Mouse (Mus musculus): ENCODE measurements around the gene Wdr18.
"Not testable (repeated sequence)": the region's sequence is repeated elsewhere in the genome, so short reads cannot be mapped to it uniquely, and the experiment has no call there.

Gene Wdr18

DNA sequence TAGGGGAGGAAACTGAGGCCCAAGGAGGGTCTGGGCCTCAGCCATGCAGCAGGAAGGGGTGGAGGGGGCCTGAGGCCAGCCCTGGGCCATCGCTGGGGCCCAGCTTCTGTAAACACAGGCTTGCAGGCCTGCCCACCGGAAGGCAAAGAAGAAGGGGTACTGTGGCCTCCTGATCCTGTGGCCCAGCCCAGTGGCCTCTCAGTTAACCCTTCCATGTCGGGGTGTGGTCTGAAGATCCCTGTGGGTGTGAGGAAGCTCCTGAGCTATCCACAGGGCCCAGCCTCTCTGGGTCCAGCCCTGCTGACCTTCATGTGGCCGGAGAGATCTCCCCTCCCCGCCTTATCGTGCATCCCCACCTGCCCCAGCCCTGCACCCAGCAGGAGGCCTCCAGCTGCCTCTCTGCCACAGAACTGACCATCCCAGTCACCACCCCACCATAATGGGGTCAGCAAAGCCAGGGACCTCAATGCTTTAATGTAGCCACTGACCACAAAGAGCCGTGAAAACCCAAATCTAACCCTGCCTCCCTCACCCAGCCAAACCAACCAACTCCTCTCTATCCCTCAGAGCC lies 13.1 kb upstream of the Wdr18 start:
- DNase-seq: no peak

DNA sequence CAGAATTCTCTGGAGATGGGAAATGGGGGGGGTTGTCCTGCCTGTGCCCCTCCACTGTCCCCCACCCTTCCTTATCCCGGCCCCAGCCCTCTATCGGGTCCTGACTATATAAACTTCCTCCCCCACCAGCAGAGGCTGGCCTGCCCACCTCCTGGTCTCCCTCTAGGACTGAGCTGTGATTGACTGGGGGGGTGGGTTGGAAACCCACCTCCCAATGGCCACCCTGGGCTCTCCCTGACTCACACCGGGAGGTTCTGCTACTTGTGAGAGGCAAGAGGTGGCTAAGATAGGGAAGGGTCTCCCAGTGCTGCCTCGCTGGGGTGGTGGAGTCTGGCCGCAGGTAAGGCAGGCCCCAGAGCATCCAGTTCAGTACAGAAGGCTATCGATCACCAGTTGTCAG lies 12.4 kb upstream of the Wdr18 start:
- DNase-seq: no peak

DNA sequence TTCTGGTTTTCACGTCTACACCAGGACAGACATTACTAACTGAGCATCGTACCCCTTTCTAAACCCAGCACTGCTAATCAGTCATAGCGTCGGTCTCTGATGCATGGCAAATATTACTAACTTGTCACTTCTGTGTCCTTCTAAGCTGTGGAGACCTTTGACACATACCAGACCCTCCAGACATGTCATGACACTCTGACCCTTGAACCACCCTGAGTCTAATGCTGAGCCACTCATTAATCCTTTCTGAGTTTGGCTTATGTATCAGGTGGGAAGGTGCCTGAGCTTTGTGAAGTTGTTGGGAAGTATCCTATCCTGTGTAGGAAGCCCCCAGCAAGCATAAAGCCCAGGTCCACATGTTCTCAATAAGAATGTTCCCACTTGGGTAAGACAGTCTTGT lies 10.1 kb upstream of the Wdr18 start:
- peak in 1 of 2 experiments; percentile 51 for DNase-seq

DNA sequence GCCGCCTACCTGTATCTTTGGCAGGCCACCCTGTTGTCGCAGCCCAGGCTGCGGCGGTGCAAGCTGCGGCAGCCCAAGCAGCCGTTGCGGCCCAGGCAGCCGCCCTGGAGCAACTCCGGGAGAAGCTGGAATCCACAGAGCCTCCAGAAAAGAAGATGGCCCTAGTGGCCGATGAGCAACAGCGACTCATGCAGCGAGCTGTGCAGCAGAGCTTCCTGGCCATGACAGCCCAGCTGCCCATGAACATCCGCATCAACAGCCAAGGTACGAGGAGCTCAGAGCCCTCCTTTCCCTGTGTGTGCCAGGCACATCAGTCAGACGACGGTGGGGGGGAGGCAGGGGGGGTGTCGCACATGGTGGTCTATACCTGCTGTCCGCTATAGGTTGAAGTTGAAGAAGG lies 9.3 kb upstream of the Wdr18 start:
- DNase-seq: no peak

DNA sequence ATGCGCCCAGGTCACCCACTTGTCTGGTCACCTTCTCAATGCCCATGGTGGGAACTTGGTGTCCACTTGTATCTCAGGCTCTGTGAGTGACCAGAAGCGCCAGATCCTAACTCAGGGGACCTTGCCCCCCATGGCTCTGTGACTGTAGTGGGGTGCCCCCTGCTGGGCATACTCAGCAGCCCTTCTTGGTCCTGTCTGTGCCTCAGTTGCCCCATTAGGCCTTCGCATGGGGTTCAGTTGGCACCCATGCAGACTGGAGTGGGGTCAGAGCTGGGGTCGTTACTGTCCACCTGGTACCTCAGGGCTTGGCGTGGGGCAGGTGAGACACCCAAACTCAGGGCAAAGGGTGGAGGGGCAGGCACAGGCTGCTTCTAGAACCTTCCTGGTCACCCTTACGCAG lies 6.0 kb upstream of the Wdr18 start:
- DNase-seq: peak; percentile 54 to 85

DNA sequence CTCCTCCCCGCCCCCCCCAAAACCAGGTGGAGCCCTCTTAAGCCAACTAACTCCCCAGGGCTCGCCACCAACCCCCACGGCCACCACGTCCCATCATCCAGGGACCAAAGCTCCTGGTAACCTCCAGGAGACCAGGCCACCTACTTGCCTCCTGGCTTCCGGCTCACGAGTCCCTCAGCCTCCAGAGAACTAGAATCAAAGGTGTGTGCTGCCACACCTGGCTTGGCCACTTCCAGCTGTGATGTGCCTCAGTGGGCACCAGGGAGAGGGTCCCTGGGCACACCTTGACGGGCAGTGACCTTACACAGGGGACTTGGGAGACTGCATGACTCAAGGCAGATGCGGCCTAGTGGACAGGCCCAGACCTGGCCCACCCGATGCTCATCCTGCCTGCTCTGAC lies 4.3 kb upstream of the Wdr18 start:
- DNase-seq: no peak

DNA sequence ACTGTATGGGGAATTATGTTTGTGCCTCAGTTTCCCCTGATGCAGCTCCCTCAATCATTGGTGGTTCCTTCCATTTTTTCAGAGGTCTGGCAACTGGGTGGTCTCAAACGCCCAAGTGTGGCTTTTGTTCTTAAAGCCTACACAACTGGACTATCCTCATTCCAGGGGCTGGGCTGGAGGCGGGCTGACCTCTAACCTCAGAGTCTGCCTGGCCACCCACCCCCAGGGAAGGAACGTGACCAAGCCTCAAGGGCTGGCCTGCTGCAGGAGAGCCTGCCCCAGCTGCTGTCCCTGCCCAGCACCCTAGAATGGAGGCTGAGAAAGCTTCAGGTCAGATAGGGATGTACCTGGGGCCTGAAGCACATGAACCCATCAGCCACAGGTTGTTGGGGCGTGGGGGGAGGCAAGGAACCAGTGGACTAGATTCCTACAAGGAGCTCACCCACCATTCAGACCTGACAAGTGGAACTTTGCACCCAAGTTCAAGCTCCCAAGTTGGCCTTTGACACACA lies 3.3 kb upstream of the Wdr18 start:
- no peak for DNase-seq

DNA sequence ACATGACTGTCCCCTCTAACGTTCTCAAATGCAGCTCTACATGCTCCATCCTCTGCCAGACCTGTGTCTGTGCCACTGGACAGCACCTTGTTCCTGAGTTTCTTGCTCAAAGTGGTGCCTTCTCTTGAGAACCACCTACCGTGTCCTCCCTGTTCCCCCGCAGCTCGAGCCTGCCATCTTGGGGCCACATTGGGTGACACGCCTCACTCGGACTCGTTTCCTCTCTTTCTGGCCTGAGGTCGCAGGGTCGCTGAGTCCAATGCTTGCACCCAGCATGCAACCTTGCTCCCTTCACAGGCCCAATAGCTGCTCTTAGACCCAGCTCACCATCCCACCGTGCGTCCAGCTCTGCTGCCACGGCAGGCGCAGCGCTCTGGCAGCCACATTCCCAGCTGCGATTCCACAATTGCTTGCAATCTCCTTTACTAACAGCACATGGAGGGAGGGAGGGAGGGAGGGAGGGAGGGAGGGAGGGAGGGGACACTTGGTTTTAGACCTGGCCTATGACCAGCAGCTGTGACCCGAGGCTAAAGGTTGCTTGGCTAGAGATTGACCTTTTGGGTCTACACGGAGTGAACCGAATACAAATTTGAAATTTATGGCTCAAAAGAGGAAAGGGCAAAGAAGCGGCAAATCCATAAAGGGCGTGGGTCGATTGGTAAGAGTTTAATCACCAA lies 1.7 kb upstream of the Wdr18 start:
- peak; percentile 90 to 94 for DNase-seq

DNA sequence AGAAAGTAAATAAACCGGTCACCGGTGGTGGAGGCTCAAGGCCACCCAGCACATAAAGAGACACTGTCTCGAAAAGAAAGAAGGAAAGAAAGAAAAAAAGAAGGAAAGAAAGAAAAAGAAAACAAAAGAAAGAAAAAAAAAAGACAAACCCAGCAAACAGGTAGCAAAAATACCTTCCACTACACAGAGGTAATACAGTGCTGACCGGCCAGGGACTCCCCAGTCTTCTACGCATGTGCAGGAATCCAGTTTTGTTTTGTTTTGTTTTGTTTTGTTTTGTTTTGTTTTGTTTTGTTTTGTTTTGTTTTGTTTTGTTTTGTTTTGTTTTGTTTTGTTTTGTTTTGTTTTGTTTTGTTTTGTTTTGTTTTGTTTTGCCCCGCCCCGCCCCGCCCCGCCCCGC lies 540 bp upstream of the Wdr18 start:
- DNase-seq: not testable (repeated sequence)

DNA sequence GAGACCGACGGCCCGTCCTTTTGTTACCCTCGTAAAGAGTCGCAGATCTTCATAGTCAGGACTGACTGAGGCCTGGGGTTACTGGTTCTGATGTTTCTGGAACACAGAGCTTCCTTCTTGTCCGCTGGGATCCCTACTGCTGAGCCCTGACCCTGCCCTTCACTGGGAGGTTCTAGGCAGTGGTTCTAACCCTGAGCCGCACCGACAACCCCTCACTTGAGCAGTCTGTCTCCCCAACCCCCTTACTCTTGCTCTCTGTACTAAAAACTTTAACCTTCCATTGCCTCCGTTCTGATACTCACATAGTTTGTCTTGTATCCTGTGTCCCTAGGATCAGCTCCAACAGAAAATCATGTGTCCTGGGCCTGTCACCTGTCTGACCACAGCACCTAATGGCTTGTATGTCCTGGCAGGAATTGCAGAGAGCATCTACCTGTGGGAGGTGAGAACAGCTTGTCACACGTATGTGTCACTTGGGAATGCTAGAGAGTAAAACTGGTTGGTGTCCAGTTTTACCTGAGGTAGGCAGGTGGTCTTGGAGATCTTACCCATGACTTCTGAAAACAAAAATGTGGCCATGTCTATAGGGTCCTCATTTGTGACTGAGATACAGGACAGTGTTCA lies 831 bp downstream of the Wdr18 start:
- DNase-seq: no peak

DNA sequence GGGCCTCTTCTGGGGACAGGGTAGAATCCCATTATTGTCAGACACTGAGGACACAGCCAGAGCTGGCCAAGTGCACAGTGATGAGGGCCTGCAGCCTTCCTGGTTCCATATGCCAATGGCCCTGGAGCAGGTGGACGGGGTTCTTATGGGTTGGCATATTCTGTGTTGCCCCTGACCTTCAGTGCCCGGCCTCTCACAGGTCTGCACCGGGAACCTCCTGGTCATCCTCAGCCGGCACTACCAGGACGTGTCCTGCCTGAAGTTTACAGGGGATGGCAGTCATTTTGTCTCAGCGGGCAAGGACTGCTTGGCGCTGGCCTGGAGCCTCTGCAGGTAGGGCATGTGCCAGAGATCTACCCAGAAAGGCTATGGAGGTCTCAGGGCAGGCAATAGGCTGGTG lies 4.8 kb downstream of the Wdr18 start:
- no peak for DNase-seq

DNA sequence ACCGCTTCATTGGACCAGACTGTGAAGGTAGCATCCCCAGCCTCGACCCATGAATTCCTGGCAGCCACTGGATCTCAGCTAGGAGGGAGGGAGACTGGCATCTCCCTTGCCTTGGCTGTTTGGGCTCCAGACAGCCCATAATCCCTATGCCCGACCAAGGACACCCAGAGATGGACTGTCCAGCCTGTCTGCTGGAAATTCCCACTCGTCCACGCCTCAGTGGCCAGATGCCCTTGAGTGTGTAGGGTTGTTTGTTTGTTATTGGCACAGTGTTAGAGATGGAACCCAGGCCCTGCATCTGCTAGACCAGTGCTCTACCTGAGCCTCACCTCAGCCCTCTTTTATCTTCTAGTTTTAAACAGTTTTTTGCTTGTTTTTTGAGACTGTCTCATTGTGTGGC lies 5.4 kb downstream of the Wdr18 start:
- no peak for DNase-seq

DNA sequence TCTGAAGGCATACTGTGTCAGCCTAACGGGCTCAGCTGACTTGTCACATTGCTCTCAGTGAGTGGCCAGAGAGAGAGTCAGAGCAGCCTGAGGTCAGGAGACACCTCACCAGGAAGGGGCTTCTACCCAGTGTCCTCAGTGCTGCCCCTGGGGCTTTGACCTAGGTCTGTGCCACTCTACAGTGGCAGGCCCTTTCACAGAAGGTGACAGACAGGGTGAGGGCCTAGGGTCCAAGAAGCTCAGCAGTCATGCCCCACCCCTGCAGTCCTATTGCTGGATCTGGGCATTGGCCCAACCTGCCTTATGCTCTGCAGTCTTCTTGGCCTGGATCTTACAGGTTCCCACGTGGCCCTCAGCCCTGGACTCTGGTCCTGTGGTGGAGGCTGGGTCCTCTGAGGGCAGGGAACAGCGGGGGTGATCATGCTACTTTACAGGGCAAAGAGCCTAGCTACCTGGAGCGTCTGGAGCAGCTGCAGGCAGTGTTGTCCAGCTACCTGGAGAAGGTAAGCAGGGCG lies 7.0 kb downstream of the Wdr18 start:
- peak; percentile 89 to 94 for DNase-seq

DNA sequence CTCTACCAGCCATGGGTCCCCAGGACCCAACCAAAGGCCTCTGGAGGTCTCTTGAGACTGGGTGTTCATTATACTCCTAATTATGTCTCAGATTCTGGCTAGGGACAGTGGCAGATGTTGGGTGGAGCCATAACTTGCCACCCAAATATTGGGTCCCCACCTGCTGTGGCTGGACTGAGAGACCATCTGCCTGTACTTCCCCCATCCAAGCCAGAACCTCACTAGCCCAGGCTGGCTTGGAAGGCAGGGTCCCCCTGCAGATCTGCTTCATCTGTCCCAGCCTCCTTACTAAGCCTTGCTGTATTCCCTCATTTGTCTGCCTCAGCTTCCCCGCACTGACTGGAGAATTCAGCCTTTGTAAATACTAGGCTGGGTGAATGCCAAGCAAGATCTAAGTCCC lies 8.2 kb downstream of the Wdr18 start:
- DNase-seq: no peak

DNA sequence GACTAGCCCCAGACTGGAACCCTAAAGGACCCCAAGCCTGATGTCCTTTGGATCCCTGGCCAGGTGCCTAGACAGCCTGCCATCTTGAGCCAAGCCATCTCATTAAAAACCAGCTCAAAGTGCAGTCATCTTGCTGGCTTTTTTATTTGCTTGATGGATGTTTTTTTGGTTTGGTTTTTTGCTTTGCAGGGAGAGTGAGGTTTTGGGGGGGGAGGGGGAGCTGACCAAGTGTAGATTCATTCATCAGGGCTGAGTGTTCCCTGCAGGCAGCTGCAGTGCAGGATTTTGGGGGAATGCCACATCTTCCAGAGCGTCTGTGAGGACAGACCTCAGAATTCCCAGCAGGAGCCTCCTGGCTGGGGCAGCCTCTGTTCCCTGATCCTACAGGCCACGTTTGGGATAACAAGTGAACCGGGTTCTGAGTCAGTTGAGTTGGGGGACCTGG lies 9.2 kb downstream of the Wdr18 start:
- DNase-seq: peak; percentile 63 to 83

DNA sequence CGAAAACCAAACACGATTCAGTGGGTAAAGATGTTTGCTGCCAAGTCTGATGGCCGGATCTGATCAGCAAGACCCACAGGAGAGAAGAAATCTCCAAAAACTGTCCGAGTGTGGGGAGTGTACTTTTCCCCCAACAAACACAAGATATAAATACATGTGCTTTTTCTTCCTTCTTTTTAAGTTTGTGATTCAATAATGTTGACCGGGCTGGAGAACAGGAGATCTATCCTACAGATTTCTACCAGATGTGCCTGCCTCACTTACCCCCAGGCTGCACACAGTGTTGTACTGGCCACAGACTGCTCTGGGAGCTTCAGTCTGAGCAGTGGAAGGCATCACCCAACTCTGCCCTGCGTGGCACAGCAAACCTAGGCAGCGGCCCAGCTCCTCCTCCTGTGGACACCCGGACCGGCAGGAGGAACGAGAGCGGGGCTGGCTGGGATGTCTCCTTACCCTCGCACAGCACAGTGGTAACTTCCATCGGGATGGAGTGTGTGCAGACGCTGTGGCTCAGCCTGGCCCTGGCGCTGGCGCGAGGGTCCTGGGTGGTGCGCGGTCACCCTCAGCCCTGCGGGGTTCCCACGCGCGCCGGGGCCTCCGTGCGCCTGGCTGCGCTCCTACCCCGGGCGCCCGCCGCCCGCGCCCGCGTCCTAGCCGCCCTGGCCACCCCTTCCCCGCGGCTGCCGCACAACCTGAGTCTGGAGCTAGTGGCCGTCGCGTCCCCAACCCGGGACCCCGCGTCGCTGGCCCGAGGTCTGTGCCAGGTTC lies 10.6 kb downstream of the Wdr18 start, which contains the start of gene Grin3b:
TSS of gene Grin3b (plus strand) at position 301 of the 768 bp plus-strand sequence.
- DNase-seq: peak in 1 of 2 experiments; percentile 48

DNA sequence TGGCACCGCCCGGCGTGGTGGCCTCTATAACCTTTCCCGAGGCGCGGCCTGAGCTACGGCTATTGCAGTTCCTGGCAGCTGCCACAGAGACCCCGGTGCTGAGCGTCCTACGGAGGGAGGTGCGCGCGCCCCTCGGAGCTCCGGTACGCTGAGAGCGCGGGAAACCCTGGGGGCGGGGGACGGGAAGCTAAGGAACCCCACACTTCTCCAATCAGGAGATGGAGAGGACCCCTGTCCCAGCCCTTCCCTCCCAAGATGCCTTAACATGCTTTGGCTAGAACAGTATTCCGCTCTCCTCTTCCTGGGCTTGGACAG lies 11.2 kb downstream of the Wdr18 start:
- DNase-seq: peak in 1 of 2 experiments; percentile 28

DNA sequence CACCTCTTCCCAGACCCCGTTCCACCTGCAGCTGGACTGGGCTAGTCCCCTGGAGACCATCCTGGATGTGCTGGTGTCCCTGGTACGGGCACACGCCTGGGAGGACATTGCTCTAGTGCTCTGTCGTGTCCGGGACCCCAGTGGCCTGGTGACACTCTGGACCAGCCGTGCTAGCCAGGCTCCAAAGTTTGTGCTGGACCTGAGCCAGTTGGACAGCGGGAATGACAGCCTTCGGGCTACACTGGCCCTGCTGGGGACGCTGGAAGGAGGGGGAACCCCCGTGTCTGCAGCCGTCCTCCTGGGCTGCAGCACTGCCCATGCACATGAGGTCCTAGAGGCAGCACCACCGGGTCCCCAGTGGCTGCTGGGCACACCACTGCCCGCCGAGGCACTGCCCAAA lies 12.9 kb downstream of the Wdr18 start:
- DNase-seq: peak; percentile 59 to 77

DNA sequence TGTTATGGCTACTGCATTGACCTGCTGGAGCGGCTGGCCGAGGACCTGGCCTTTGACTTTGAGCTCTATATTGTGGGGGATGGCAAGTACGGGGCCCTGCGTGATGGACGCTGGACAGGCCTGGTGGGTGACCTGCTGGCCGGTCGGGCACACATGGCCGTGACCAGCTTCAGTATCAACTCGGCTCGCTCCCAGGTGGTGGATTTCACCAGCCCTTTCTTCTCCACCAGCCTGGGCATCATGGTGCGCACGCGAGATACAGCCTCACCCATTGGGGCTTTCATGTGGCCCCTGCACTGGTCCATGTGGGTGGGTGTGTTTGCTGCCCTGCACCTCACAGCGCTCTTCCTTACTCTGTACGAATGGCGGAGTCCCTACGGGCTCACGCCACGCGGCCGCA lies 14.1 kb downstream of the Wdr18 start:
- no peak for DNase-seq

DNA sequence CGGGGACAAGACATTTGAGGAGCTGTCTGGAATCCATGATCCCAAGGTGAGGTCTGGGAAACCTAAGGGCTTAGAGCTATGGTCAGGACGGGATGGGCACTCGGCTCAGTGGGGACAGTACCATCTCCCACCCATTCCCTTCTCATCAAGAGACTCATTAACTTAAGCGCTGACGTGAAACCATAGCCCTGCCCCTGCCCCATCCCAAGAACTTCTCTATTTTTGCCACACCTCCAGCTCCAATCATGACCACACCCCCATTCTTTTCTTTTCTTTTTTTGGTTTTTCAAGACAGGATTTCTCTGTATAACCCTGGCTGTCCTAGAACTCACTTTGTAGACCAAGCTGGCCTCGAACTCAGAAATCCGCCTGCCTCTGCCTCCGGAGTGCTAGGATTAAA lies 14.7 kb downstream of the Wdr18 start:
- DNase-seq: no peak

DNA sequence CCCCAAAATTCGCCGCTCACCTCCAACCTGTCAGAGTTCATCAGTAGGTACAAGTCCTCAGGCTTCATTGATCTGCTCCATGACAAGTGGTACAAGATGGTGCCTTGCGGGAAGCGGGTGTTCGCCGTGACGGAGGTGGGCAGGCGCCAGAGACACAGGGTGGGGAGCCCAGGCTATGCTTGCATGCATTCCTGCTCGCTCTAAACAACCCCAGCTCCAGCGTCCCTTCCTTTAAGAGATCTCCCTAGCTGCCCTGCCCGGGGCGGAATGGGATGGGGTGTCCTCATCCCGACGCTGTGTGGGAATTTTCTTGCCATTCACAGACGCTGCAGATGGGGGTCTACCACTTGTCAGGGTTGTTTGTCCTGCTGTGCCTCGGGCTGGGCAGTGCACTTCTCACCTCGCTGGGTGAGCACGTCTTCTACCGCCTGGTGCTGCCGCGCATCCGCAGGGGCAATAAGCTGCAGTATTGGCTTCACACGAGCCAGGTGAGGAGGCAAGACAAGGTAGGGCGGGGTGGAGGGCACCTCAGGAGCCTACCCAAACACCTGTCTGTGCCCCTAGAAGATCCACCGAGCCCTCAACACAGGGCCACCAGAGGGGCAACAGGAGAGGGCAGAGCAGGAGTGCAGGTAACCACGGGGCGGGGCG lies 16.2 kb downstream of the Wdr18 start:
- DNase-seq: no peak

DNA sequence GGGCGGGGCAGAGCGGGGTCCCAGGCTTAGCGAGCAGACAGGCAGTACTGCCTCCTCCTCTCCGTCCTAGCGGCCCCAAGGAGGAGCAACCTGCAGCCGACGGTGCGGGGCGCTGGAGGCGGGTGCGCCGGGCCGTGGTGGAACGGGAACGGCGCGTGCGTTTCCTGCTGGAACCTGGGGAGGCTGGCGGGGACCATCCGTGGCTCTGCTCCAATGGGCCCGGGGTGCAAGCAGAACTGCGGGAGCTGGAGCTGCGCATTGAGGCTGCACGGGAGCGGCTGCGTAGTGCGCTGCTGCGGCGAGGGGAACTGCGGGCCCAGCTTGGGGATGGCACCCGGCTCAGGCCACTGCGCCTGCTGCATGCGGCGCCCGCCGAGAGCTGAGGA lies 16.8 kb downstream of the Wdr18 start:
- no peak for DNase-seq

DNA sequence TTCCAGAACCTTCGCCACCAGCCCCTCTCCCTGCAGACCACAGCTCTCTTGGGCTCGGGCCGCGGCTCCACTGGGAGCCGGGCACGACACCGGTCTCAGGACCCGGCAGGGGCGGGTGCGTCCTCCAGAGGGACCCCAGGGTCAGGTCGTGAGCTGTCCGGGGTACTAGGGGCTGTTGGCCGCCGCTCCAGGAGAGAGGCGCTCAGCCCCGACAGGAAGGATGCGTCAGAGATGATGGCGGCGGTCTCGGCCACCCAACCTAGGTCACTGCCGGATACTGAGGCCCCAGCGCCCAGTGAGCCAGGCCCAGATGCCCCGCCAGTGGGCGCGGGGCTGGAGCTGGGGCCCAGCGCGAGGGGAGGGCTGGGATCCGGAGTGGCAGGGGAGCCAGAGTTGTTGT lies 17.4 kb downstream of the Wdr18 start:
- no peak for DNase-seq
